Mouse (Mus musculus): Measurements from ENCODE around the gene Adam12.

The Adam12 gene

DNA sequence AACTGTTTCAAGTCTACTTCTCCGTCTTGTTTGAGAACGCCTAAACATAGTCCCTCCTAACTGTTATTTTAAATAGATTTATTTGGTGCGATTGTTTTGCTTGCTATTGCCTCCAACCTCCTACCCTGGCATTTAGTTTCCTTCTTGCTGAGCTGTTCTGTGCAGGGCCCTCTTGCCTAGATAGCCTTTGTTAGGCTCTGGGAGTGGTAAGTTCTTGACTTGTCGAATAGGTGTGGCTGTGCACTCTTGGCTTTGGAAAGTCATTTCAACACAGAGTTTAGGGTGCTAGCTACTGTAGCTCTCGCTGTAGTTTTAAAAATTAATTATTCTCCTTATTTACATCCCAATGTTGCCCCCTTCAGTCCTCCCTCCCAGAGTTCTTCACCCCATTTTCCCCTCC, 222.8 kb downstream of the Adam12 start:
- peak; percentile 8 for DNase-seq (ENCODE audit: low spot score)

DNA sequence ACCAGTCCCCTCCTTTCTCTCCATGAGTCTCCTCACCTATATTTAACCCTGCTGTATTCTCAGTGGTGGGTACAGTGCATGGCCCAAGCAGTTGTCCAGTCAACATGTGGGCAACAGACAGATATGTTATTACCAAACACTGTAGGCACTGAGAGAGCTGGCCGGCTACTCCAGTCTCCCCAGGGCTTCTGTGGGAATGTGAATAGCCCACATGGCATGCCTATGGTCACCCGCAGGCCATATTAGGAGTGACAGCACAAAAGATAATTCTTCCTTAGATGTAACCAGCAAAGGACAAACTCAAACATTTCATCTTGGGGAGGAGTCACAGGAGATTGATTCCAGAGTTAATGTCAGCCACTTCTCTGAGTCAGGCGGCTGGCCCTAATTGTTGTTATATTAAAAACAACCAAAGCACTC, 224.0 kb downstream of the Adam12 start:
- no peak for DNase-seq (ENCODE audit: low spot score)

DNA sequence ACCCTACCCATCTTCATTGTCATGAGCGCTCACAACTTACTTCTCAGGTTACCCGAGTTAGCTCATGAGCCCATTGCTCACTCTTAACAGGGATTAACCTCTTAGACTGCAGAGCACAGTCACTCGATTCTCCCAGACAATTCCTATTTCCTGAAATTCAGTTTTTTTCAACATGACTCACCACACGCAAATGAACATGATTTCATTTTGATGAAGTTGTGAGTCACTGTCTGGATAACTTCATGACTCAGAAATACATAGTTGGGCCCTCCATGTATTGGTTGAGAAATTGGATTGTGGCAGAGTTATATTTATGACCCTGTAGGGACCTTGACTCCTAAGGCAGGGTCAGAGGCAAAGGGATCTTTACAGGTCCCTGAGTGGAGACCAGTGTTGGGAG, 230.4 kb downstream of the Adam12 start:
- no peak for DNase-seq (ENCODE audit: low spot score)

DNA sequence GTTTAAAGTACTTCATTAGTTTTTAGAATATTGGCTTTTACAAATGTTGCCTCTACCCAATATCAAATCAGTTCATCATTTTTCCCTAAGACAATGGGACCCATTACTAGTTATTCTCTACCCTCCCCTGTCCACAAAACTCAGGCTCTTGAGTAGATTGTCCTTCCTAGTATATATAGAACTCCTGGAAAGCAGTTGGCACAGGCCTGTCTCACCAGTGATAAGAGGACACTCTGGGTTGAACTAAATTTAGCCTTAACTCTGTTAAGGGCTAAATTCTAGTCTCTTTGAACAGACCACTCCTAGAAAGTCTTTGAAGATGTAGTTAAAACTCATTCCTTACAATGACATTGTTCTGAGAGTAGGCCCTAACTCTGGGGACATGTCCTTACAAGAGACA, 241.0 kb downstream of the Adam12 start:
- DNase-seq (ENCODE audit: low spot score) = no peak

DNA sequence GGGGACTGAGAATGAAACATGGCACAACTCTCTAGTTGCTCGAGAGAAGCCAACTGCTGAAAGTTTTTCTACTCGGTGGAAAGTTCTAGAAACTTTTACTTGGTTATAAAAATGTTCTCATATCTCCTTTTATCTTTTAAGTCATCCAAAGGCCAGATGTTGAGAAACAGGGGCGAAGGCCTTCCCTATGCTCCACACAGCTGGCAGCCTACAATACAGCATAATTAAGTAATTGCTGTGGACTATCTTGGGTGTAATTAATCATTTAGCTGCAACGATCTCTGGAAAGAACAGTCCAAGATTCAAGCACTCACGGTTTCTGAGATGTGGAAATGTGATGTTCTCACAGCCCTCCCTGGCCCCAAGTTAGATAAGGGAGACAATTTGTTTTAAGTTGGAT, 243.6 kb downstream of the Adam12 start:
- DNase-seq (ENCODE audit: low spot score) = peak; percentile 18

DNA sequence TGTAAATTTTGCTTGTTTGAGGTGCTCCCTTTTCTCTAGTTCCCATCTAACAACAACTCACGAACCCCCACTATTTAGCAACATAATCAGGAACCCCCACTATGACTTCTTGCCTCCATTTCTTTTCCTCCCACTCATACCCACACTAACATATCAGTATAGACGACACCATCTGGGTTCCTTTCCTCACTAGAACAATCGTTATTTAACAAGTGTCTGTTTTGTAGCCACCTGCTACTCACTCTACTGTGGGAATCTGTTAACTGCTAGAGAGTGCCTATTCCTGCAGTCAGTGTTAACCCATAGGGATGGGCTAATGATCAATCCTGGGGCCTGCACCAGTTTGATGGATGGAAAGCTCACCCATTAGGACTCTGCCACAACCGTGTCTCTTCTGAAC, 245.7 kb downstream of the Adam12 start:
- DNase-seq (ENCODE audit: low spot score) = no peak

DNA sequence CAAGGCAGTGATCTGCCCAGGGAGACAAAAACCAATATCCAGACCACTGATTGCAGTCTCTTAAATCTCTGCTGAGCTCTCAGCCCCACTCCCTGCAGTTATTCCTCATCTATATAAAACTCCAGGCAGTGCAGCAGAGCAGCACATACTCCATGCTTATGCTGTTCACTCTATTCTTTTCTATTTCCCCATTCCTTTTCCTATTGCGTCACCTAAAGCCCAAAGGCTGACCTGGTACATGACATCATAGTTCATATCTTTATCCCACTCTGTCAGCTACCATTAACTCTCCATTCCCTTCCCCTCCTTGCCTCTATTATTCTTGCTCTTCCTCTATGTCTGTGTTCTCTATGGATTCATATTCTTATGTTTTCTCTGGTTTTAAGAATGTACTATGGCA, 246.3 kb downstream of the Adam12 start:
- DNase-seq (ENCODE audit: low spot score) = no peak

DNA sequence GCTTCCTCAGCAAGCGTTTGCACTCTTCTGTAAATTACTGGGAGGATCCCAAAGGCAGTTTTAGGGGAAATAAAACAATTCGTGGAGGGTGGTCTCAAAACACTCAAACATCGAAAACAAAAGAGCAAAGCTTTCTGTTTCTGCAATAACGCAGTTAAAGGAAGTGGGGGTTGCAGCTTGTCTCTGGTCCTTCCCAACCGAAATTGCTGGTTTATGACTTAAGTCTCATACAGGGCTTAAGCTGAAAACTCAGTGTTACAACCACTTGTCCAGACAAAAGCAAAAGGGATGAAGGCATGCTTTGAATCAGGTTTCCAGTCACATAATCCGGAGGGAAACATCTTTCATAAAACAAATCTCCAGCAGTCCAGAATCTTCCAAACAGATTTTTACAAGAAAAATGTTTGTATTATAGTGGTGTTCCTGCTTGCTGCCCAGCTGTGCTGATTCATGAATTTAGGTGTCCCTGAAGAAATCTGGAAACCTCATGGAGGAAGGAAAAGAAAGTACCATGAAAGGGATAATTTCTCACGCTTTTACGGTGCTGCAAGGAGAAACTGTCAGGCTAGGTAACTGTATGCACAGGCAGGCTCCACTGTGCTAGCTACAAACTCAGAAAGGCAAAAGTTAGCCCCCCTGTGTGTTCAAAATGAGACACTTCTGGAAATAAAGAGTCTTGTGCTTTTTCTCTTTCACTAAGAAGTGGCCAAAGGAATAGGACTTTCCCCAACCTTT, 255.4 kb downstream of the Adam12 start:
- DNase-seq (ENCODE audit: low spot score) = no peak

DNA sequence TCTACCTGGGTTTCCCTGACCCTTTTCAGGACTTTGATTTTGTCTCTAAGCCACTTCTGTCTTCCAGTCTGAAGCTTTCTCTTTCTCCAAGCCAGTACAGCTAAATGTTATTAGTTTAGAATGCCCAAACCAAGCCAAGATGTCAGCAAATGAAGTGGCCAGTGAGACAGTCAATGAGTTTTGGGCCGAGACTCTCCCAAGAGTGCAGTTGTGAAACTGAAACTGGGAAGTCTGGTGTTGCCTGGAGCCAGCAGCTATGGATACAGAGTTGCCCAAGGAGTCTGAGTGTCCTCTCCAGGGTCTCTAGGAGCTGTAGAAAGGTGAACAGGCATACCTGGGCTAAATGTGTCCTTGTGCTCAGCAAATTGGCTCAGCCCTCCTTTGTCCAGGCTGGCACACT, 260.9 kb downstream of the Adam12 start:
- DNase-seq (ENCODE audit: low spot score) = peak; percentile 71

DNA sequence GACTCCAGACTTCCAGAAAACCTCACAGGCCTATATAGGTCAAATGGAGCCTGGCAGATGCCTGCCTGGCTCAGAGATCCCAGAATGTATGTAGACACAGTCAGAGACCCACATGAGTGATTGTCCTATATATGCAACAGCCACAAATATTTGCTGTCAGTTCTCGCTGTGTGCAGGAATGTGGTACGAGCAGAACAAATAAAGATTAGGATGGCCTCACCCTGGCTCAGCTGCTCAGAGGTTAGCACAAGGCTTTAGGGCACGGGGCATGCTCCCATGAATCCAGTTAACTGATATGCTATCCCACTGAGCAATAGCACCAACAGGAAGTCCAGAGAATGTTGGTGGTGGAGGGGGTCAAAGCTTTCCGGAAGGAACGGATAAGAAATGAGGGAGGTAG, 261.5 kb downstream of the Adam12 start:
- no peak for DNase-seq (ENCODE audit: low spot score)

DNA sequence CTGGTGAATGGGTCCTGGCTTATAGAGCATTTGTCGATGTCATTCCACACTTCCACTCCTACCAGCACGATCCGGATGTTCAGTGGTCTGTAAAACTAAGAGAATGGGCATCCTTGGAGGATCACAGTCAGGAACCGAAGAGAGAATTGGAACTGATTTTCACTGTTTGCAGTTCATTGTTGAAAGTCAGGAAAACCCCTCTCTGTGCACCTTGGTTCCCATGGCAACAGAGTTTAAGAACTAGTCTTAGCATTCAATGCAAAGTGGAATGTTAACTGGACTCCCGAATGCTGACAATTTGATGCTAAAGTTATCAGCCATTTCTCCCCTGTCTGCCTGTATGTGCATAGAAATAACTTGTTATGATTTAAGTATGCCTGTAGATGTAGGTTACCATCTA, 264.0 kb downstream of the Adam12 start:
- no peak for DNase-seq (ENCODE audit: low spot score)

DNA sequence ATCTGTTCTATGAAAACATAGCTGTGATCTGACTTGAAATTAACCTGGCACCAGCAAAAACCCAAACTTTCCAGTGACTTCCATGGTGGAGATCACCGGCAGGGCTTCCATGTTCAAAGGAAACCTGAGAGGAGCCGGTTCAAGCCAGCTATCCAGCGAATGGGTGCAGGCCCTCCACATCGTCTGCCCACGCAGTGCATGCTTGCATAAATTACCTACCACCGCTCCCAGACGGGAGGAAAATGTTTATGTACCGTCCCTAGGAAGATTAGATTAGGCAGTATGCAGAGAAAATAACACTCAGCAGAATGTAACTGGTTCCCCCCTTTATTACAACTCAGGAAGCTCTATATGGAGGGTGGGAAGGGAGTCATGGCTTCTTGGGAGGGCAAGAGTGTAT, 268.4 kb downstream of the Adam12 start:
- DNase-seq (ENCODE audit: low spot score) = no peak

DNA sequence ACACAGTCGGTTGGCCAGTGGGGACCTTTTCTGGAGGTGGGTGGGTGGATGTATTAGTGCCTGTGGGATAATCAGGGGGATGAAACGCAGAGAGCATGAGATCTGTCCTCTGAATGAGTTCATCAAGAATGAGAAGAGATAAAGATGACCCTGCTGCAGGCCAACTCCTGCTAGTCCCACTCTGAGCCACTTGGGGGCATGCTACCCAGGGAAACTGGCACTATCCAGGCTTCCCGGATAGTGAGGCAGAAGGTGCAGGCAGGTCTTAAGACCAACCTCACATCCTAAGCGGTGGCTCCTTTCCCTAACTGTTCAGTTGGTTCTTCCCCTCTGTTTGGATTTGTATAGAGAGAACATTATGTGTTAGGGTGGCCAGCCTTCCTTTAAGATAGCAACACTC, 272.7 kb downstream of the Adam12 start:
- DNase-seq (ENCODE audit: low spot score) = peak; percentile 14

DNA sequence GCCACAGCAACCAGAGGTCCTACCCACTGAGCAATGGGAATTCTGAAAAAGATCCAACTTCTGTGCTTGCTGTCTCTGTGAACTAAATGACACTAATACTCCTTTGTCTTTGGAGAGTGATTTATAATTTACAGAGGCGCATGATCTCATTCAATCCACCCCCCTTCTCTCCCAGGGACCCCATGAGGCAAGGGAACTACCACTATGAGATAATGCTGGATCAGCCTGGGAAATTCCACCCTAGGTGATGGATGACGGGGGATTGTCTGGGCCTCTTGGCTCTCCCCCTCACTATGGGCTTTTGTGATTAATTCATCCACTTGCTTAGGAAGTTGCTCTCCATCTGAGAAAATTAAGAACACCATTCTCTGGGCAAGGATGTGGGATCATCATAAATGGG, 274.1 kb downstream of the Adam12 start:
- no peak for DNase-seq (ENCODE audit: low spot score)

DNA sequence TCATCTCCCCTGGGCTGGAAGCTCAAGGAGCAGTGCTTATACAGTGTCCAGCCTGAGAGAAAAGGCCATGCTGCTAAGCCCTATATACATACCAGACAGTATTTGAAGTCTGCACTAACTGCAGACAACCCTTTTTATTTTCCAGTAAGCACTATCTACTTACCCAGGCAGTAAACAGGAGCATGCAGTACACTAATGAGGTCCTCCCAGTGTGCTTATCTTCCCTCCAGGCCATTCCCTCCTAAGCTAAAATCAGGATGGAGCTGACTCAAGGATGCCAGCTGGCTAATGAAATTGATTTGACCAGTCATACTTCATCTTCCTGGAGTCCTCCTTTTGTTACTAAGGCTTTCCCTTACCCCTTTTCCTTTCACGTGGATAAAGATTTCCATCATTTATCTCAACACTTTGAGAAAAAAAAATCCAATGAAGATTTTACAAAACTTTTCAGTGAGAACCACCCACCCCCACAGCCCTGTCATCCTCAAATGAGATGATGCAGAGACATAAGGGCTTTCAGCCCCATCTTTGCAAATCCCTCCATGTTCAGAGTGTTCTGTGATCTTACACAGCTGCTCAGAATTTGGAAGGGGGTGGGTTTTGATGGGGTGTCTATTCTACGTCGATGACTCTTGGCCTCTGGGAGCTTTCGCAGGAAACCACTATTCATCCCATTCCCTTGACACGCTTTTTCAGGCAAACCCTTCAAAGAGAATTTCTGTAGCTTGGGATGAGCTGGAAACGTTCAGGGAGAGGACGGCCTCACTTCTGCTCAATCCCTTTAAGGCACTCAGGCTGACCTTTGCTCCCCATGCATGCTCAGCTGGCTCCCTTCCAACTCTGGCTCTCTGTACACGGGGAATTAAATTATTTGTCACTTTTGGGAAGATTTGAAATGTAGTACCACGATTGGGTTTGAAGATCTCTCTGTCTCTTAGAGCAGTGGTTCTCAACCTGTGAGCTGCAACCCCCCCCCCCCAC, 277.5 kb downstream of the Adam12 start:
- DNase-seq (ENCODE audit: low spot score) = no peak

DNA sequence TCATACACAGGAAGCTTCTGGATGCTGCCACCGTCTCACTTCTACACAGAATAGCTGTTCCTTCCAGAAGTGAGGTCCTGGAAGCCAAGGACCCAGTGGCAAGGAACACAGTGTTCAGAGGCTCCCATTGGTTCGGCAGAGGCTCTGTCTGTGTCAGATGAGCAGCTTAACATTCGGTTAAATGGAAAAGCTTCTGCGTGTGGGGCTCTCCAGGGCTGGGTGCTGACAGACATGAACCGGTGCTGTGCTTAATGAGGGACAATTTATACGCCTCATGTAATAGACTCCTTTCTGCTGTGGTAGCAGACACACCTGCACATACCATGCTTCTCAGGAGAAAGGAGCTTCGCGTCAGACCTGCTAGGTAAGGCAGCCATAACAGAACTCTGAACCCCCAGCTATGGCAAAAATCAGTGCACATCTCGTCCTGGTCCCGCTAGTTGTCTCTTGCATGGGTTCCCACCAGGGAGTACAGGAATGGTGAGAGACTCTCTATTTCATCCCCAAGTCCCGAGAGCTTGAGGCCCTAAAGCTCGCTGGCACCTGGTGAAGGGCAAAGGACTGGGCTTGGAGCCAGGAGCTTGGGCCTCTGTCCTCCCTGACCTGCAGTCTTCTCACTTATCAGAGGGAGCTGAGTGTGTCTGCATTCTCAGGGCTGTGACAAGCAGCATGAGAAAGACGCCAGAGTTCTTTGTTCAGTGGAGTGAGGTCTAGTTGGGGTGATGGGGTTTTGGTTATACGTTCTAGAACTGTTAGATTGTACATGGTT, 280.0 kb downstream of the Adam12 start:
- DNase-seq (ENCODE audit: low spot score) = no peak

DNA sequence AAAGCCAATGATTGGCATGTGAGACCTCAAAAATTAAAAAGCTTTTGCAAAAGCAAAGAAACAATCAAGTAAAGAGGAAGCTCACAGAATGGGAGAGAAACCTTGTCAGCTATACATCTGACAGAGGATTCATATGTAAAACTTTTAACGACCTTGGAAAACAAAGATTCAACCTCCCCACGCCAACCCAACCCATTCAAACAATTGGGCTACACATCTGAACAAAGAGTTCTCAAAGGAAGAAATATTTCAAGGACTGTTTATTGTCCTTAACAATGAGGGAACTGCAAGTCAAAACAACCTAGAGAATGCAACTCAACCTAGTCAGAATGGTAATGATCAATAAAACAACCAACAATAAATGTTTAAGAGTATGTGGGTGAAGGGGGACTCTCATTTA, 284.6 kb downstream of the Adam12 start:
- DNase-seq (ENCODE audit: low spot score) = no peak

DNA sequence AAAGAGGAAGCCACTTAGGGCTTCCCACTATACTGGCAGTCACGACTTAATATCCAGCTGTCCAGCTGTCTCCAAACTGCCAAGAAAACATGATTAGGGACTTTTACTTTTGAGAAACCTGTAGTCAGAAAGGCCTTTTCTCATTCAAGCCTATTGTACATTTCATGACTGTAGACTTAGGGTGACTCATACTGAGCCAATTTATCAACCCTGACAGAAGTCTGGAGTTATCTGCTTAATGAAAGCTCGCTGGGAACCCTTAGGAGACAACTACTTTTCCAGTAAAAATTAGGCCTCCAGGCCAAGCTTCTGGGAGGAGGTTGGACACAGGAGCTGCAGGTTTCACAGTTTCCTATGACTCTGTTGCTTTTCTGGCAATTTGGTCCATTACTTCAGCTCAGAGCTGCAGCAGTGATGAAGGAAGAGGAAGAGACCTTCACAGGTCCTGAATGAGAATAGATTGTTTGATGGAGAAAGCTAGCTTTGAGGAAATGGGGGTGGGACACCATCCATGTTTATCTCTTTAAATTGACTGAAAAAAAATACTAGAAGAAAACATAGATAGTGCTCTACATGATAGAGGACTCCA, 285.1 kb downstream of the Adam12 start:
- no peak for DNase-seq (ENCODE audit: low spot score)

DNA sequence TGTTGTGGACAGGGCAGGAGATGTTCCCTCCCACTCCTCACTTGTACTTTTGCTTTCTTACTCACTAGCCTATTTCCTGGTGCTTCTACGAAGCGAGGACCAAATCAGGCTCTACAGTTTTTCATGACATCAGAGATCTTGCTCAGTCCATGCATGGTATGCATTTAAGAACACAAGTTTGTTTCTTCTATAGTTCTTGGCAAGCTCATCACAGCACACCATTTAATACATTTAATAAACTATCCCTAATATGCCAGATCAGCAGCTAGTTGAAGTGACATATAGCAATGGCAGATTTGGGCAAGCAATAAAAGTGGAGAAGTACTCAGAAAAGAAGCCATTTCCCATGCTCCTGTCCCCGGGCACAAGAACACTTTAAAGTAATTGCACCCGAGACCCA, 285.8 kb downstream of the Adam12 start:
- DNase-seq (ENCODE audit: low spot score) = no peak

DNA sequence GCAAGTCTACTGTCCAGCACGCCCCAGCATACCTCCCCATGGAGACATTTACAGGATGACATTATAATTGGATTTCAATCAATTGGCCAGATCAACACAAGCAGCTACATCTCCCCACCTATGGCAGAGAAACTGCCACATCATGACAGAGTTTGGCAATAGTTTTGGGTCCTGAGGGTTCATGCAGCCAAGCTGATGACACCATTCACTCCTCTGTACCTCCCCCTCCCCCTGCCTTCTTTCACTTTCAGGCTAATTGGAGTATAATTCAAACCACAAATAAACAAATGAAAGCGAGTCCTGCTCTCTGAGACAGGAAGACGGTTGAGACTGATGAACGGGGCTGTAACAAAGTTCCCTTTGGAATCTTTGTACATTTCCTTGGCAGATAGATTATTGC, 291.5 kb downstream of the Adam12 start:
- DNase-seq (ENCODE audit: low spot score) = no peak

DNA sequence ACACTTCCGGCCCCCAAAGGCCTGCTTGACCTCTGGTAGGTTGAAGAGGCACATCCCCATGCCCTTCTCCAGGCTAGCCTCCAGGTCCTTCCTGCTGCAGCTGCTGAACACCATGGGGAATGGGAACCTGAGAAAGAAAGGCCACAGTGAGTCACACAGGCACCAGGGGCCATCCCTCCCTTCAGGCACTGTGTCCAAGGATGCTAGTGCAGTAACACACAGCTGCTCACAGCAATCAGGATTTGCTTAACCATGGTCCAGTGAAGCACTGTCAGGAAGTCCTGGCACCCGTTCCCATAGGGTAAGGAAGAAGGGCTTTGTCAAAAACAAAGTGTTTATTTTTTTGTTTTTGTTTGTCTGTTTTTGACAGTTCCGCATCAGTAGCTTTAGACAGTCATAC, 294.5 kb downstream of the Adam12 start:
- no peak for DNase-seq (ENCODE audit: low spot score)

DNA sequence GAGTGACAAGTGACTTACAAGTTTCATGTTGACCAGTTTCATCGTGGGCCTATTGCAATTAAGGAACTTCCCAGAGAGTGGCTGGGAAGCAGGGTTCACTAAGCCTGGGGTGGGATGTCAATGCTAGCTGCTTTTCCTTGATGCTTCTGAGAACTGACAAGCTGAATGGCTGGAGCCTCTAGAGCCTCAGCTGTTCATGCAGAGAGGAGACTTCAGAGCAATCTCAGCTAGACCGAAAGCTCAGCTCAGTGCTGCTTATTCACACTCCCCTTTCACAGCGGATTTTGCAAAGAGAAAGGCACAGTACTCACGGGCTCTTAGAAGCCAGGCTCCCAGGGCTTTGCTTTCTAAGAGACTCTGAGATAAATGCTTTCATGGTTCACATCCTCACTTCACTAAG, 295.6 kb downstream of the Adam12 start:
- DNase-seq (ENCODE audit: low spot score) = no peak

All from lung, postnatal 25 days (tissue).